Mouse (Mus musculus) liver, embryonic 16.5 days (tissue): ENCODE results near the gene Uqcrq. TPM values are rescaled to one million over a fixed set of nuclear protein-coding genes. Genes with fewer than 3 reads are reported as not detected.

Experiments
- ATAC-seq: fragments of 200-750 bp; cut with Nextera tagmentation; 2 replicates; pipeline ENCODE4 v1.8.0; 2017; ENCODE audit warnings: low read depth, mild to moderate bottlenecking, moderate number of reproducible peaks, moderate library complexity
- H3K27ac ChIP-seq: fragments of 300-500 bp; sonication (generic); 2 replicates; pipeline ENCODE4 v1.5.1; 2014; ENCODE audit warnings: mild to moderate bottlenecking, low read length
- H3K27me3 ChIP-seq: fragments of 300-500 bp; sonication (generic); 2 replicates; pipeline ENCODE4 v1.6.1; 2014; ENCODE audit warnings: low read depth, low read length, mixed read lengths; ENCODE audit not compliant: control insufficient read depth, insufficient read depth
- H3K36me3 ChIP-seq: fragments of 300-500 bp; sonication (generic); 2 replicates; pipeline ENCODE4 v1.6.1; 2014; ENCODE audit warnings: mild to moderate bottlenecking; ENCODE audit not compliant: control insufficient read depth, insufficient read depth
- H3K4me1 ChIP-seq: fragments of 300-500 bp; sonication (generic); 2 replicates; pipeline ENCODE4 v1.6.1; 2014; ENCODE audit warnings: low read depth, low read length, mixed read lengths; ENCODE audit not compliant: control insufficient read depth
- H3K4me2 ChIP-seq: fragments of 300-500 bp; sonication (generic); 2 replicates; pipeline ENCODE4 v1.6.1; 2014; ENCODE audit warnings: low read depth, low read length, mixed read lengths
- H3K4me3 ChIP-seq: fragments of 300-500 bp; sonication (generic); 2 replicates; pipeline ENCODE4 v1.5.1; 2014; ENCODE audit warnings: low read depth, mild to moderate bottlenecking, low read length
- H3K9ac ChIP-seq: fragments of 300-500 bp; sonication (generic); 2 replicates; pipeline ENCODE4 v1.6.1; 2014; ENCODE audit warnings: low read depth, low read length
- H3K9me3 ChIP-seq: fragments of 300-500 bp; sonication (generic); replicated peaks from 2 replicates; pipeline ENCODE4 v1.6.1; 2016; ENCODE audit warnings: low read length; ENCODE audit not compliant: control insufficient read depth
- WGBS: fragments of 180-500 bp; shearing (Covaris S2); extraction: QIAGEN DNeasy Blood & Tissue Kit; methylation state at CpG from one replicate; pipeline ENCODE4 v1.1.7; 2014; ENCODE audit not compliant: insufficient replicate concordance; 5-methylcytosine and 5-hydroxymethylcytosine counted together
- polyA plus RNA-seq: library from polyadenylated mRNA; unstranded; fragments of >200 nt; fragmentation: Nextera tagmentation; extraction: Ambion mirVana; gene quantifications from 2 replicates; pipeline ENCODE4 v1.2.1, GENCODE M21; 2015

Gene Uqcrq
- polyA plus RNA-seq, 1 experiment from 2014 or later: 513 TPM

- no peaks in the 10 kb centered on the region for H3K36me3 ChIP-seq
- H3K27me3 ChIP-seq: peaks cover 28% of the 10 kb centered on the region
- no peak for ATAC-seq
- H3K27ac ChIP-seq: no peak overlapping the region
- no peak overlapping the region for H3K9ac ChIP-seq
- WGBS: 58% methylated on average over 5 of the region's 5 CpGs
- H3K4me3 ChIP-seq: no peak overlapping the region
- no peak overlapping the region for H3K4me2 ChIP-seq
- H3K9me3 ChIP-seq: no peaks in the 10 kb centered on the region
- peaks cover 4% of the 10 kb centered on the region; the same call in 1 of the 2 replicates for H3K4me1 ChIP-seq
Measured at GRCm38 (mm10) chr11:53453031-53453430, 22.4 kb upstream of the Uqcrq start.

- ATAC-seq: no peak
- Histone ChIP-seq H3K36me3 (no peaks in the 10 kb centered on the region), H3K9ac (no peak overlapping the region), H3K4me2 (no peak overlapping the region), H3K27me3 (peaks cover 22% of the 10 kb centered on the region), H3K27ac (no peak overlapping the region), H3K4me1 (peaks cover 4% of the 10 kb centered on the region; the same call in 1 of the 2 replicates), H3K4me3 (no peak overlapping the region), H3K9me3 (no peaks in the 10 kb centered on the region)
- WGBS: 82% methylated on average over 9 of the region's 9 CpGs
Measured at GRCm38 (mm10) chr11:53452396-53452795, 21.8 kb upstream of the Uqcrq start.

- no peak for ATAC-seq
- 50% methylated on average over 2 of the region's 2 CpGs for WGBS
- Histone ChIP-seq H3K27me3 (peaks cover 11% of the 10 kb centered on the region), H3K36me3 (no peaks in the 10 kb centered on the region), H3K4me3 (no peak overlapping the region), H3K9ac (no peak overlapping the region), H3K4me1 (peaks cover 4% of the 10 kb centered on the region; the same call in 1 of the 2 replicates), H3K4me2 (no peak overlapping the region), H3K27ac (no peak overlapping the region), H3K9me3 (no peaks in the 10 kb centered on the region)
Measured at GRCm38 (mm10) chr11:53451361-53451760, 20.7 kb upstream of the Uqcrq start.

- H3K27me3 ChIP-seq: peaks cover 3% of the 10 kb centered on the region; the same call in 1 of the 2 replicates
- H3K27ac ChIP-seq: no peak overlapping the region
- no peaks in the 10 kb centered on the region for H3K36me3 ChIP-seq
- H3K9me3 ChIP-seq: no peaks in the 10 kb centered on the region
- no peak overlapping the region for H3K4me2 ChIP-seq
- 25% methylated on average over 15 of the region's 15 CpGs for WGBS
- no peak overlapping the region for H3K9ac ChIP-seq
- no peak overlapping the region for H3K4me3 ChIP-seq
- peaks cover 4% of the 10 kb centered on the region; the same call in 1 of the 2 replicates for H3K4me1 ChIP-seq
- no peak for ATAC-seq
Measured at GRCm38 (mm10) chr11:53450070-53450705, 19.6 kb upstream of the Uqcrq start.

- H3K4me3 ChIP-seq: no peak overlapping the region
- 72% methylated on average over 1 of the region's 1 CpGs for WGBS
- H3K9ac ChIP-seq: no peak overlapping the region
- ATAC-seq: 0 out of 2 replicates have a peak, but pooled peaks have one; percentile 35
- H3K9me3 ChIP-seq: no peaks in the 10 kb centered on the region
- H3K27ac ChIP-seq: no peak overlapping the region
- H3K27me3 ChIP-seq: peaks cover 3% of the 10 kb centered on the region; the same call in 1 of the 2 replicates
- H3K4me2 ChIP-seq: no peak overlapping the region
- H3K4me1 ChIP-seq: peaks cover 4% of the 10 kb centered on the region; the same call in 1 of the 2 replicates
- H3K36me3 ChIP-seq: no peaks in the 10 kb centered on the region
Measured at GRCm38 (mm10) chr11:53448529-53448928, 17.9 kb upstream of the Uqcrq start.

GRCm38 (mm10) chr11:53447996-53448395 lies 17.4 kb upstream of the Uqcrq start:
- peaks cover 3% of the 10 kb centered on the region; the same call in 1 of the 2 replicates for H3K27me3 ChIP-seq
- peaks cover 4% of the 10 kb centered on the region; the same call in 1 of the 2 replicates for H3K4me1 ChIP-seq
- no peaks in the 10 kb centered on the region for H3K36me3 ChIP-seq
- WGBS: 73% methylated on average over 8 of the region's 8 CpGs
- H3K27ac ChIP-seq: 0 out of 2 replicates have a peak overlapping the region, but pooled peaks have one; percentile 12
- H3K9ac ChIP-seq: no peak overlapping the region
- no peak overlapping the region for H3K4me3 ChIP-seq
- H3K4me2 ChIP-seq: no peak overlapping the region
- no peak for ATAC-seq
- H3K9me3 ChIP-seq: no peaks in the 10 kb centered on the region

- peak; percentile 84 for ATAC-seq
- no peak overlapping the region for H3K4me2 ChIP-seq
Measured at GRCm38 (mm10) chr11:53446183-53446582, 15.6 kb upstream of the Uqcrq start.

GRCm38 (mm10) chr11:53445562-53445961 lies 14.9 kb upstream of the Uqcrq start:
- H3K27ac ChIP-seq: peak overlapping the region; percentile 1
- H3K4me3 ChIP-seq: no peak overlapping the region
- no peaks in the 10 kb centered on the region for H3K27me3 ChIP-seq

More at GRCm38 (mm10) chr11:53446183-53446582, 15.6 kb upstream of the Uqcrq start:
- no peak overlapping the region for H3K4me3 ChIP-seq
- no peak overlapping the region for H3K9ac ChIP-seq
- peak overlapping the region; percentile 1; the same call in 1 of the 2 replicates for H3K27ac ChIP-seq
- H3K36me3 ChIP-seq: no peaks in the 10 kb centered on the region
- H3K4me1 ChIP-seq: peaks cover 8% of the 10 kb centered on the region
- 80% methylated on average over 13 of the region's 13 CpGs for WGBS
- H3K27me3 ChIP-seq: peaks cover 2% of the 10 kb centered on the region; the same call in 1 of the 2 replicates
- no peaks in the 10 kb centered on the region for H3K9me3 ChIP-seq

GRCm38 (mm10) chr11:53443861-53444260 lies 13.2 kb upstream of the Uqcrq start:
- Histone ChIP-seq H3K4me1 (peaks cover 4% of the 10 kb centered on the region), H3K4me3 (no peak overlapping the region), H3K27me3 (no peaks in the 10 kb centered on the region; the same call in 1 of the 2 replicates), H3K9ac (no peak overlapping the region), H3K4me2 (no peak overlapping the region), H3K36me3 (no peaks in the 10 kb centered on the region), H3K9me3 (no peaks in the 10 kb centered on the region), H3K27ac (no peak overlapping the region)
- WGBS: 14% methylated on average over 6 of the region's 6 CpGs
- no peak for ATAC-seq

More at GRCm38 (mm10) chr11:53445562-53445961, 14.9 kb upstream of the Uqcrq start:
- ATAC-seq: peak; percentile 37; the same call in 1 of the 2 replicates
- 50% methylated on average over 13 of the region's 13 CpGs for WGBS
- Histone ChIP-seq H3K4me1 (peaks cover 8% of the 10 kb centered on the region), H3K9ac (no peak overlapping the region), H3K9me3 (no peaks in the 10 kb centered on the region), H3K4me2 (no peak overlapping the region), H3K36me3 (no peaks in the 10 kb centered on the region)
